Mouse (Mus musculus) midbrain, embryonic 16.5 days (tissue): ENCODE results near the gene Tspan1. TPM values are rescaled to one million over a fixed set of nuclear protein-coding genes. Genes with fewer than 3 reads are reported as not detected.
A peak's percentile ranks its signal among the peaks of the same experiment; 100 is the strongest.

Experiments
- ATAC-seq: fragments of 200-750 bp; cut with Nextera tagmentation; 2 replicates; pipeline ENCODE4 v1.8.0; 2017; ENCODE audit warnings: moderate TSS enrichment
- H3K27ac ChIP-seq: fragments of 300-500 bp; sonication (generic); 2 replicates; pipeline ENCODE4 v1.5.1; 2014; ENCODE audit warnings: mild to moderate bottlenecking, low read length, mixed read lengths
- H3K27me3 ChIP-seq: fragments of 300-500 bp; sonication (generic); 2 replicates; pipeline ENCODE4 v1.6.1; 2014; ENCODE audit warnings: low read depth, low read length, mixed read lengths; ENCODE audit not compliant: control insufficient read depth, insufficient read depth
- H3K36me3 ChIP-seq: fragments of 300-500 bp; sonication (generic); 2 replicates; pipeline ENCODE4 v1.6.1; 2014; ENCODE audit warnings: mild to moderate bottlenecking, low read length, moderate library complexity, mixed read lengths; ENCODE audit not compliant: control insufficient read depth, insufficient read depth
- H3K4me1 ChIP-seq: fragments of 300-500 bp; sonication (generic); 2 replicates; pipeline ENCODE4 v1.6.1; 2014; ENCODE audit warnings: mild to moderate bottlenecking, low read length, mixed read lengths; ENCODE audit not compliant: control insufficient read depth, insufficient read depth
- H3K4me2 ChIP-seq: fragments of 300-500 bp; sonication (generic); 2 replicates; pipeline ENCODE4 v1.6.1; 2014; ENCODE audit warnings: mild to moderate bottlenecking, low read length, mixed read lengths
- H3K4me3 ChIP-seq: fragments of 300-500 bp; sonication (generic); 2 replicates; pipeline ENCODE4 v1.5.1; 2014; ENCODE audit warnings: low read depth, mild to moderate bottlenecking, low read length, moderate library complexity, mixed read lengths
- H3K9ac ChIP-seq: fragments of 300-500 bp; sonication (generic); 2 replicates; pipeline ENCODE4 v1.6.1; 2014; ENCODE audit warnings: low read depth, low read length, mixed read lengths
- H3K9me3 ChIP-seq: fragments of 300-500 bp; sonication (generic); replicated peaks from 2 replicates; pipeline ENCODE4 v1.6.1; 2014; ENCODE audit warnings: mild to moderate bottlenecking, low read length, mixed read lengths; ENCODE audit not compliant: control insufficient read depth, poor library complexity, severe bottlenecking
- WGBS: fragments of 180-500 bp; shearing (Covaris S2); extraction: QIAGEN DNeasy Blood & Tissue Kit; methylation state at CpG from one replicate; pipeline ENCODE4 v1.1.7; 2014; 5-methylcytosine and 5-hydroxymethylcytosine counted together
- polyA plus RNA-seq: library from polyadenylated mRNA; unstranded; fragments of >200 nt; fragmentation: Nextera tagmentation; extraction: Ambion mirVana; gene quantifications from 2 replicates; pipeline ENCODE4 v1.2.1, GENCODE M21; 2015

Gene Tspan1
- polyA plus RNA-seq, 1 experiment from 2014 or later: not detected

GRCm38 (mm10) chr4:116142269-116142668 lies 25.1 kb downstream of the Tspan1 start:
- ATAC-seq: no peak
- Histone ChIP-seq H3K9ac (no peak overlapping the region), H3K4me2 (no peak overlapping the region), H3K36me3 (no peaks in the 10 kb centered on the region), H3K4me1 (peaks cover 7% of the 10 kb centered on the region; the same call in 1 of the 2 replicates), H3K9me3 (no peaks in the 10 kb centered on the region), H3K27me3 (no peaks in the 10 kb centered on the region), H3K4me3 (no peak overlapping the region), H3K27ac (no peak overlapping the region)
- 83% methylated on average over 7 of the region's 7 CpGs for WGBS

GRCm38 (mm10) chr4:116141736-116142135 lies 25.7 kb downstream of the Tspan1 start:
- no peak for ATAC-seq
- no peak overlapping the region for H3K4me2 ChIP-seq
- no peak overlapping the region for H3K9ac ChIP-seq
- H3K36me3 ChIP-seq: no peaks in the 10 kb centered on the region
- H3K4me1 ChIP-seq: peaks cover 7% of the 10 kb centered on the region; the same call in 1 of the 2 replicates
- 87% methylated on average over 1 of the region's 1 CpGs for WGBS
- no peaks in the 10 kb centered on the region for H3K27me3 ChIP-seq
- H3K4me3 ChIP-seq: no peak overlapping the region
- H3K9me3 ChIP-seq: no peaks in the 10 kb centered on the region
- H3K27ac ChIP-seq: no peak overlapping the region

GRCm38 (mm10) chr4:116140801-116141574 lies 26.4 kb downstream of the Tspan1 start:
- H3K9ac ChIP-seq: no peak overlapping the region
- WGBS: 77% methylated on average over 7 of the region's 7 CpGs
- no peak for ATAC-seq
- no peaks in the 10 kb centered on the region for H3K9me3 ChIP-seq
- H3K27me3 ChIP-seq: no peaks in the 10 kb centered on the region
- H3K36me3 ChIP-seq: no peaks in the 10 kb centered on the region
- no peak overlapping the region for H3K4me2 ChIP-seq
- H3K4me3 ChIP-seq: no peak overlapping the region
- no peak overlapping the region for H3K27ac ChIP-seq
- peaks cover 7% of the 10 kb centered on the region; the same call in 1 of the 2 replicates for H3K4me1 ChIP-seq

GRCm38 (mm10) chr4:116137421-116137996 lies 29.9 kb downstream of the Tspan1 start:
- Histone ChIP-seq H3K27ac (no peak overlapping the region), H3K4me1 (peaks cover 4% of the 10 kb centered on the region; the same call in 1 of the 2 replicates), H3K36me3 (no peaks in the 10 kb centered on the region), H3K4me2 (no peak overlapping the region), H3K9me3 (no peaks in the 10 kb centered on the region), H3K4me3 (no peak overlapping the region), H3K27me3 (no peaks in the 10 kb centered on the region), H3K9ac (no peak overlapping the region)
- no peak for ATAC-seq
- 46% methylated on average over 13 of the region's 13 CpGs for WGBS

GRCm38 (mm10) chr4:116134990-116135389 lies 32.4 kb downstream of the Tspan1 start:
- H3K4me1 ChIP-seq: no peaks in the 10 kb centered on the region; the same call in 1 of the 2 replicates
- H3K9me3 ChIP-seq: no peaks in the 10 kb centered on the region
- no peak overlapping the region for H3K27ac ChIP-seq
- 26% methylated on average over 2 of the region's 2 CpGs for WGBS
- H3K36me3 ChIP-seq: no peaks in the 10 kb centered on the region
- no peak overlapping the region for H3K4me3 ChIP-seq
- ATAC-seq: peak; percentile 47; the same call in 1 of the 2 replicates
- H3K27me3 ChIP-seq: no peaks in the 10 kb centered on the region
- H3K4me2 ChIP-seq: no peak overlapping the region
- no peak overlapping the region for H3K9ac ChIP-seq

GRCm38 (mm10) chr4:116133126-116133525 lies 34.3 kb downstream of the Tspan1 start:
- Histone ChIP-seq H3K4me1 (no peaks in the 10 kb centered on the region; the same call in 1 of the 2 replicates), H3K4me2 (no peak overlapping the region), H3K36me3 (no peaks in the 10 kb centered on the region), H3K9ac (no peak overlapping the region), H3K27me3 (no peaks in the 10 kb centered on the region), H3K27ac (no peak overlapping the region), H3K9me3 (no peaks in the 10 kb centered on the region), H3K4me3 (no peak overlapping the region)
- no peak for ATAC-seq
- 85% methylated on average over 4 of the region's 4 CpGs for WGBS

- Histone ChIP-seq H3K9me3 (no peaks in the 10 kb centered on the region), H3K9ac (0 out of 2 replicates have a peak overlapping the region, but pooled peaks have one; percentile 25), H3K4me1 (peaks cover 13% of the 10 kb centered on the region), H3K4me2 (no peak overlapping the region), H3K4me3 (no peak overlapping the region), H3K27ac (no peak overlapping the region), H3K27me3 (no peaks in the 10 kb centered on the region), H3K36me3 (no peaks in the 10 kb centered on the region)
- 65% methylated on average over 6 of the region's 6 CpGs for WGBS
- no peak for ATAC-seq
These were observed 39.4 kb downstream of the Tspan1 start for GRCm38 (mm10) chr4:116127956-116128355.

GRCm38 (mm10) chr4:116125803-116126386 lies 41.5 kb downstream of the Tspan1 start:
- Histone ChIP-seq H3K9me3 (no peaks in the 10 kb centered on the region), H3K36me3 (no peaks in the 10 kb centered on the region), H3K4me3 (no peak overlapping the region), H3K4me1 (peaks cover 16% of the 10 kb centered on the region), H3K27ac (no peak overlapping the region), H3K27me3 (no peaks in the 10 kb centered on the region), H3K4me2 (no peak overlapping the region), H3K9ac (no peak overlapping the region)
- ATAC-seq: no peak
- 92% methylated on average over 4 of the region's 4 CpGs for WGBS
